Mouse (Mus musculus) cortical plate, adult 2 months (tissue): ENCODE results near the gene Ccnd3.

Source experiments
- CTCF ChIP-seq: fragments of 200-500 bp; IDR thresholded peaks from 2 replicates; pipeline ENCODE4 v1.5.1; 2011; ENCODE audit warnings: mild to moderate bottlenecking, control low read depth, low read length; ENCODE audit not compliant: insufficient read depth; ENCODE audit errors: extremely low read depth
- POLR2A ChIP-seq: fragments of 200-500 bp; IDR thresholded peaks from 2 replicates; pipeline ENCODE4 v1.6.1; 2011; ENCODE audit warnings: mild to moderate bottlenecking, low read length, control low read depth; ENCODE audit not compliant: insufficient read depth; ENCODE audit errors: extremely low read depth

DNA sequence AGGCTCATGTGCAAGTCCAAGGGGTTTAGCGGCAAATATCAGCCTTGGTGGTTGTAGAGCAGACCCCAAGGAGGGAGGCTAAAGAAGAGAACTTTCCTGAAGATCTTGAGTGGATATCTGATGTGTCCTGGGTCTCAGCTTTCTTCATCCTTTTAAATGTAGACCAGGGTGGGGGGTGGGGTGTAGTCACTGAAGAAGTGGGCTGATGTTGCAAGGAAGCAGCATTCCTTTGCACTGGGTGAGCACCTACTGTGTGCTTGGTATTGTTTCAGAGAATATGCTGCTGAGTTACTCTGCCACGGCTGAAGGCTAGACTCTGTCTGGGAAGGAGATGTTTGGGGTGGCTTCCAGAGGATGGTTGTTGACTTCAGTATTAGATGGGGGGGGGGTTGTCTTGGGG, 715 bp downstream of the Ccnd3 start:
- no peak for TF ChIP-seq CTCF
- TF ChIP-seq POLR2A: no peak
